Mouse (Mus musculus) bone marrow, adult 2 months (tissue): ENCODE measurements around the gene Nucb1.

Experiments used
- CTCF ChIP-seq: fragments of 200-500 bp; IDR thresholded peaks from 2 replicates; pipeline ENCODE4 v1.5.1; 2011; ENCODE audit warnings: low read length, control low read depth; ENCODE audit not compliant: control insufficient read depth, insufficient read depth
- POLR2A ChIP-seq: fragments of 200-500 bp; IDR thresholded peaks from 2 replicates; pipeline ENCODE4 v1.6.1; 2011; ENCODE audit warnings: low read depth, mild to moderate bottlenecking, control low read depth, low read length, borderline replicate concordance; ENCODE audit not compliant: control insufficient read depth

- no peak for TF ChIP-seq CTCF
- no peak for TF ChIP-seq POLR2A
These were observed 39.3 kb downstream of the Nucb1 start for GRCm38 (mm10) chr7:45470869-45471268.
